Mouse (Mus musculus) E14TG2a.4 (cell line): Measurements from ENCODE around the gene Arhgap30.
A peak's percentile ranks its signal among the peaks of the same experiment; 100 is the strongest.

Experiments
- H3K27me3 ChIP-seq: 2 replicates; pipeline ENCODE4 v1.6.1; 2014; ENCODE audit warnings: low read length, control low read depth; ENCODE audit not compliant: insufficient read depth
- H3K36me3 ChIP-seq: 2 replicates; pipeline ENCODE4 v1.6.1; 2014; ENCODE audit warnings: low read length, control low read depth; ENCODE audit not compliant: insufficient read depth
- H3K4me1 ChIP-seq: replicated peaks from 2 replicates; pipeline ENCODE4 v1.6.1; 2014; ENCODE audit warnings: low read depth, low read length, control low read depth
- H3K4me3 ChIP-seq: replicated peaks from 2 replicates; pipeline ENCODE4 v1.5.1; 2014; ENCODE audit warnings: mild to moderate bottlenecking, low read length
- H3K9me3 ChIP-seq: 2 replicates; pipeline ENCODE4 v1.6.1; 2014; ENCODE audit warnings: low read length, control low read depth
- CTCF ChIP-seq: conservative IDR thresholded peaks from 2 replicates; pipeline ENCODE4 v1.5.1; 2014; ENCODE audit warnings: low read length
- NANOG ChIP-seq: IDR thresholded peaks from 2 replicates; pipeline ENCODE4 v1.6.1; 2014; ENCODE audit warnings: borderline replicate concordance, low read length, mixed read lengths
- POU5F1 ChIP-seq: IDR thresholded peaks from 2 replicates; pipeline ENCODE4 v1.6.1; 2014; ENCODE audit warnings: low read length, borderline replicate concordance

Gene Arhgap30

GRCm38 (mm10) chr1:171349210-171349609 is 39.5 kb upstream of the Arhgap30 start:
- peaks cover 78% of the 10 kb centered on the region for H3K4me1 ChIP-seq
- no peaks in the 10 kb centered on the region for H3K9me3 ChIP-seq
- 0 out of 2 replicates have a peak overlapping the region, but pooled peaks have one; percentile 8 for H3K4me3 ChIP-seq
- peaks cover 53% of the 10 kb centered on the region for H3K36me3 ChIP-seq
- TF ChIP-seq POU5F1 (no peak), CTCF (no peak), NANOG (no peak)
- H3K27me3 ChIP-seq = no peaks in the 10 kb centered on the region

- H3K36me3 ChIP-seq = peaks cover 70% of the 10 kb centered on the region
- H3K4me3 ChIP-seq = no peak overlapping the region
- peaks cover 61% of the 10 kb centered on the region for H3K4me1 ChIP-seq
- no peaks in the 10 kb centered on the region for H3K9me3 ChIP-seq
- peak; percentile 37 for TF ChIP-seq CTCF
- TF ChIP-seq NANOG = no peak
- no peak for TF ChIP-seq POU5F1
- no peaks in the 10 kb centered on the region for H3K27me3 ChIP-seq
Measured at GRCm38 (mm10) chr1:171355812-171356340, 32.9 kb upstream of the Arhgap30 start.

DNA sequence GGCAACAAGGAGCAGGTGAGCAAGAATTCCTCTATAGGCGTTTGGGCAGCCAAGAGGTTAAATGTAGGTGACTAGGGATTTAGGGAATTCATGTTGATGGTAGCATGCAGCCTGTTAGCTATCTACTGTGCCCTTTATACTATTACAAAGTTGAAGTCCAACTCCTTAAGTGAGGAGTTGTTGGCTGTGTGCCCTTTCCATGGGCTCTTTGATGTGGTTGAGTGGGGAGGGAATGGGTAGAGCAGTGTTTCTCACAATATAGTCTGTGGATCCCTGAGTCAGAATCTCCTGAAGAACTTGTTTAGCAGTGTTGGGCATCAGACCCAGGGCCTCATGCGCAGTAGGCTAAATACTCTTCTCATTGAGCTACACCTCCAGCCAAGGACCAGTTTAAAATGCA is 31.9 kb upstream of the Arhgap30 start:
- no peak for TF ChIP-seq CTCF
- no peak for TF ChIP-seq POU5F1
- Histone ChIP-seq H3K4me1 (peaks cover 58% of the 10 kb centered on the region), H3K9me3 (no peaks in the 10 kb centered on the region), H3K4me3 (no peak overlapping the region), H3K27me3 (no peaks in the 10 kb centered on the region), H3K36me3 (peaks cover 67% of the 10 kb centered on the region)

DNA sequence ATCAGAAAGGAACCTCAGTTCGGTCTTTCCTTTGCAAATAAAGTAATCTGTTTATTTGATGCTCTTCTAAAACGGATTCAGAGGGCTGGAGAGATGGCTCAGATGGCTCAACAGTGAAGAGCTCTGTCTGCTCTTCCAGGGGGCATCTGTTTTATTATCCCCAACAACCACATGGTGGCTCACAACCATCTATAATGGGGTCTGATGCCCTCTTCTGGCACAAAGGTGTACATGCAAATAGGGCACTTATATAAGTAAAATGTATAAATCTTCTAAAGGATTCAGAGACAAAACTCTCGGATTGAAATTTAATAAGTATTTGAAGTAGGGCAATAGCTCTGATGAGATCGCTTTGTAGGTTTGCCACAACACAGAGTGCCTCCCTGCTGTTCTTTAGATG is 30.3 kb upstream of the Arhgap30 start:
- Histone ChIP-seq H3K9me3 (no peaks in the 10 kb centered on the region), H3K27me3 (no peaks in the 10 kb centered on the region), H3K4me3 (no peak overlapping the region), H3K4me1 (peaks cover 46% of the 10 kb centered on the region), H3K36me3 (peaks cover 52% of the 10 kb centered on the region)
- no peak for TF ChIP-seq POU5F1
- TF ChIP-seq NANOG = no peak
- peak; percentile 48 for TF ChIP-seq CTCF

DNA sequence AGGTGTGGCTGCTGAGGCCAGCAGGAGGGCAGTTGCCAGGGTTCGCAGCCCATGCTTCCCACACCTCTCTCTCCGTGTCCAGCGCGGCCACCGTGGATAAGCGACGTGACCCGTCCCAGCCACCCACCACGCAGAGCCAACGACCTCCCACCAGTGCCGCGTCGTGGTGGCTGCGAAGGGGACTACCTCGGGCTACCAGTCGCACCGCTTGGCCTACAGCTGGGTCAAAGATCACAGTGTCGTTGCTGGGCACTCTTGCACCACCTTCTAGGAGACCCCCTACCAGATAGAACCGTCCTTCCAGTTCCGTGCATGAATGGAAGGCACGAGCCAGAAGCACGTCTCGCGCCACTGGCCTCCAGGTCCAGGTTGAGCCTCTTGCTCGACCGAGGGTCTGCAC is 28.5 kb upstream of the Arhgap30 start:
- H3K4me1 ChIP-seq = peaks cover 43% of the 10 kb centered on the region
- peak overlapping the region; percentile 82 for H3K4me3 ChIP-seq
- no peak for TF ChIP-seq NANOG
- TF ChIP-seq POU5F1 = no peak
- TF ChIP-seq CTCF = no peak
- H3K27me3 ChIP-seq = no peaks in the 10 kb centered on the region
- no peaks in the 10 kb centered on the region for H3K9me3 ChIP-seq
- H3K36me3 ChIP-seq = peaks cover 41% of the 10 kb centered on the region

DNA sequence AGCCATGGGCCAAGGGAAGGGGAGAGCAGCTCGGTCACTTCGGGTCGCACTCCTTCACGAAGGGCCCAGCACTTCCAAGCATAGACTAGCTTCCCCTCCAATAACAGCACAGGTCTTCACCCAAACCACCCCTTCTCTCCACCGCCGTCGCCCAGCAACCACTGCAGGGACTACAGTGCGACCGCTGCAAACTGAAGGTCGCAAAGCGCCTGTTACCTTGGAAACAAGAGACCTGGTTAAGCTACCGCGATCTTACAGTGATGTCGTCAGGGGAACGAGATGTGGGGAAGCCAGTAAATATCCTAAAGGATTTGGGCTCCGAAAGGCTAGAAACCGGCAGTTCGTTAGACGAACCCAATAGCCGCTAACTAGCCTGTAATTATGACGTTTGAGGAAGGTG is 28.1 kb upstream of the Arhgap30 start, which contains the start of gene Klhdc9:
Gene Klhdc9, minus strand, starts transcription at position 143 of the 400 bp plus-strand sequence.
- Histone ChIP-seq H3K4me1 (peaks cover 44% of the 10 kb centered on the region), H3K9me3 (no peaks in the 10 kb centered on the region), H3K4me3 (peak within 1 kb of the TSS; percentile 82), H3K36me3 (peaks cover 41% of the 10 kb centered on the region), H3K27me3 (no peaks in the 10 kb centered on the region)
- no peak for TF ChIP-seq CTCF
- TF ChIP-seq POU5F1 = no peak
- TF ChIP-seq NANOG = no peak

- no peaks in the 10 kb centered on the region for H3K9me3 ChIP-seq
- TF ChIP-seq POU5F1 (no peak), CTCF (peak; percentile 77), NANOG (no peak)
Measured at GRCm38 (mm10) chr1:171361106-171362103, 27.3 kb upstream of the Arhgap30 start.

DNA sequence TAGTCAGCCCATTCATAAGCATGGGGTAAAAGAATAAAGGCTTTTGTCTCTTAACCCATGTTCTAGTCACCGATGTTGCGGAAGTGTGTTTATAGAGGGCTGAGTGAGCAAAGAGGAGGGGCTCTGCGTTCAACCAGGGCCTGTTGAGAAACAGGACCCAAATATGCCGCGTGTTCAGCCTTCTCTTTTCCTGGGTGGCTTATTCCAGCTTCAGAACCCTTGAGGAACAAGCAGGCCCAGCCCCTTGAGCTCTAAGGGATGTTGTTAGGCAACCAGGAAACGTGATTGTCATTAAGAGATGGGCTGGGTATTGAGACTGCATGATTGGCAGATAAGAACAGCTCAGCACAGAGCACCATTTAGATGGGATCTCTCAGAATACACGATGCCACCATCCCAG is 22.8 kb upstream of the Arhgap30 start:
- no peaks in the 10 kb centered on the region for H3K36me3 ChIP-seq
- peaks cover 14% of the 10 kb centered on the region for H3K27me3 ChIP-seq
- TF ChIP-seq NANOG (no peak), POU5F1 (no peak), CTCF (no peak)
- H3K4me1 ChIP-seq = peaks cover 57% of the 10 kb centered on the region
- H3K4me3 ChIP-seq = no peak overlapping the region
- H3K9me3 ChIP-seq = no peaks in the 10 kb centered on the region

More at GRCm38 (mm10) chr1:171361106-171362103, 27.3 kb upstream of the Arhgap30 start:
- peak overlapping the region; percentile 82 for H3K4me3 ChIP-seq
- peaks cover 34% of the 10 kb centered on the region for H3K36me3 ChIP-seq
- H3K4me1 ChIP-seq = peaks cover 49% of the 10 kb centered on the region
- no peaks in the 10 kb centered on the region for H3K27me3 ChIP-seq
